Mouse (Mus musculus) frontal cortex, postnatal 36 days (tissue): ENCODE measurements around the gene Atp6v0c.

Experiments used
- DNase-seq, 2 experiments: peaks; one replicate each; pipeline ENCODE4 v3.0.0; 2022; ENCODE audit warnings: low spot score in 2 of 2

The Atp6v0c gene

DNA sequence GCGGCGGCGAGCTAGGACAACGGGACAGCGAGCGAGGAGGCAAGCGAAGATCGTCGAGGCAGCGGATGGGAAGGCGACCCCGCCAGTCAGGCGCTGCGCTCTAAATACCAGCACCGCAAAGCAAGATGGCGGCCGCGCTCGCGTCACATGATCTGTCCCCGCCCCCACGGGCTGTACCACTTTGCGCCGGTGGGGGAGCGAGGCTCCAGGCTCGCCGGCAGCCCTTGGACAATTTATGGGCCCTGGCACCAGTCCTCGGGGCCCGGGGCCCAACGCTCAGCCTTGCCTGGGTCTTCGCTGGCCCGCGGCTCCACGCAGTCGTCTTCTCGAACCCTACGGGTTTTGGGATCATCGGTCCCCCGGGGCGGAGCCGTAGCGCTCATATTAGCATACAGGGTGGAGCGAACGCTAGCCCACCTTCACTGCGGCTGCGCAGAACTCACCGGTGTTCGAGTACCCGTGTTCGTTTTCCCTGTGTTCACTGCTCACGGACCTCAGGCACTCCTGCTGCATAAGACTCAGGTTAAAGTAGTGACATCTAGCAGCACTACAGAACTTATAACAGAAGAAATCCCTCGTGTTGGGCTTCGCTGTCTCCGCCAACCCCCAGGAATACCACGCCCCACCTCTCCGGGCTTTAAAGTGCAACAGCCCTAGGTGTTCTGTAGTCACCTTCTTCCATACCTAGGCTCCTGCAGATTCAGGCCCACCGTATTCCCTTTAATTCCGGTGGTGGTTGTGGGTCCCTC, at the start of gene Atp6v0c:
Gene Atp6v0c, minus strand, starts transcription at position 386 of the 749 bp plus-strand sequence.
- DNase-seq: peak; percentile 97

DNA sequence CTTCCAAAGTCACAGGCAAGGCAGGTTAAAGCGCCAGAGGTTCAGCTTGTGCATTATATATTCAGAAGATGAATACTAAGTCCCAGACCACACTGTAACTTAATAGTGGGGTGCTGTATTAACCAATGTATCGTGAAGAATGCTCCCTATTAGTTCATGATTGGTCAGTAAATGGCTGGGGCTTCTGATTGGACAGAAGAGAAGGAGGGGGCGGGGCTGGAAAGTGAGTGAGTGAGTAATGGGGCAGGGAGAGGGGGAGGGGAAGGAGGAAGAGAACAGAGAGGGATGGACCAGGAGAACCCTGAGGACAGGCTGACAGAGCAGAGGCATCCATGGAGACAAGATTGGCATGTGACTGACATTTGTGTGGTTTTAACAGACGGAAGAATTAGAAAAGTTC, 47.3 kb upstream of the Atp6v0c start:
- DNase-seq: no peak

DNA sequence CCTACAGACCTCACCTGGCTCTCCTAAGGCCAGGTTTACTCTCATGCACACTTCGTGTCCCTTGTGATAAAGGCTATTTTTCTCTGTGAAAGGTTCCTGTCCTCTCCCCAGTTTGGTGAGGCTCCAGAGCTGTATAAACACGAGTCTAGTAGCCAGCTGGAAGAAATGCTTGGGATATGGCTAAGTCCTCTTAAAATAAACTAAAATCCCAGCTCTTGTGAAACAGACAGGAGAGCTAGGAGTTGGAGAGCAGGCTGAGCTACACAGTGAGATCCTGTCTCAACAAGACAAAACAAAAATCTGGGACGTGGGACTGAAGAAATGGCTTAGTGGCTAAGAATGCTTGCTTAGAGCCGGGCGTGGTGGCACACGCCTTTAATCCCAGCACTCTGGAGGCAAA, 43.7 kb upstream of the Atp6v0c start:
- no peak for DNase-seq

DNA sequence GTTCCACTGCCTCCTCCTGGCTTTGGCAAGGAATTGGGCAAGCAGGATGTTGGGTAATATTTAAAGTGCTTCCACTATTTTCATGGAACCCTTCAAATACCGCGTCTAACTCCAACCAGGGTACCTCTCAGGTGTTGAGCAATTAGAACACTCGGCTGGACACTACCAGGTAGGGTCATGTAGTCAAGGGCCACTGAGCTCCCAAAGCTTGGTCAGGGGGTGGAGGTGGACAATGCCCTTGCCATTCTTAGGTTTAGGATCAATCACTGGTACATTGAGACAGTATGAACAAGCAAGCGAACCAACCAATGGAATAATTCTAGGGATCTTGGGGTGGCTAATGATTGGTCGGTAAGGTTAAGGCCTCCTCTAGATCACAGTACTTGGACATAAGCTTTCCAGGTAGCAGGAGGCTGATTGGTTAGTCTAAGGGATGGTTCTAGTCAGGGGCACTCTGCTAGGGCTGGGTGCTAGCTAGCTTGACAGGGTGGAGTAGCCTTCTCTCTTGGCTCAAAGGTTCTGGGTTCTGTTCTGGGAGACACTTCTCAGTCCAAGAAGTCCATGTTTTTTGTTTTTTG, 43.0 kb upstream of the Atp6v0c start:
- no peak for DNase-seq

DNA sequence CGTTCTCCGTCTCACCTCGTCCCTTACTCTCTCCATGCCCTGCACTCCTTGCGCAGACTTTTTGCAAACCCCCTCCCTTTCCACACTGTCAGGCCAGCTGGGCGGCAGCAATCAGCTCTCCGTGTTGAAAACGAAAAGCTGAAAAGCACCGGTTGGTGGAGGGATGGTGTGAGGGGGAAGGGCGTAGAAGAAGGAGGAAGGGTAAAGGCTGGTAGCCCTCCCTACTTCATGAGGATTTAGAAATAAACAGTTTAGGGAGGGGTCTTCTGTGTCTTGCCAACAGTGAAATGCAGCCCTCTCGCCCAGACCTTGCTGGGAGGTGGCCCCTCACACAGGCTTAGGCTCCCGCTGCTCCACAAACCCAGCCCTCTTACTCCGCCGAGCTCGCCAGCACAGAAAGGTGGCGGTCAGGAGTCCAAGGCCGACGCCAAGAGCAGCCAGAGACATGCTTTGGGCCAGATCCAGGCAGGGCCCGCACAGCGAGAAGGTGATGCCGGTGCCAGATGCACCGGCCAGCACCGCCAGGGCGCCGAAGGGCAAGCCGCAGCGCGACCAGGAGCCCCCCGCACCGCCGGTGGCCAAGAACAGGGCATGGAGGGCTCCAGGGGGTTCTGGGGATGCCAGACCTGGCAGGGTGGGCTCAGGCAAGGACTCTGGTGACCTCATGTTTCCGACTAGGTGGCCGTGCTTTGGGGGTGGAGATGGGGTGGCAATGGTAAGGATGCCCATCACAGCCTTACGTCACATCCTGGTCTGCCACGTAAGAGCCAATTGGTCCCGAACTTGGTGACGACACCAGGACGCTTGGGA, 42.3 kb upstream of the Atp6v0c start:
- peak; percentile 84 to 95 for DNase-seq

DNA sequence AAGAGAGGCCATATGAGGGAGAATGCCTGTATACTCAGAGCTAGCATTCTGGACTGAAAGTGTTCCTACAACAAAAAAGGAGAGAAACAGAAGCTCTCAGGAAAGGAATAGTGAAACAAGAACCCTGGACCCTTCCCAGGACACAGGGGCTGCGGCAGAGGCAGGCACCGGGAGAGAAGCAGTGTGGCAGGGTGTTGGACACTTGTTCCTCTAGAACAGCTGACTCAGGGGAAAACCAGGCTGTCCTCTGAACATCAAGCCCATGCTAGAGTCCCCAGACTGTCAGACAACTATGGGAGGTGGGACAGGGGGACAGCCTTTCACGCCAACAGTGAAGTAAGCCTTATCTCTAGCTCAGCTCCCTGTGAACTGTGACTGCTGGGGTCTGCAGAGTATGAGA, 41.1 kb upstream of the Atp6v0c start:
- DNase-seq: no peak

DNA sequence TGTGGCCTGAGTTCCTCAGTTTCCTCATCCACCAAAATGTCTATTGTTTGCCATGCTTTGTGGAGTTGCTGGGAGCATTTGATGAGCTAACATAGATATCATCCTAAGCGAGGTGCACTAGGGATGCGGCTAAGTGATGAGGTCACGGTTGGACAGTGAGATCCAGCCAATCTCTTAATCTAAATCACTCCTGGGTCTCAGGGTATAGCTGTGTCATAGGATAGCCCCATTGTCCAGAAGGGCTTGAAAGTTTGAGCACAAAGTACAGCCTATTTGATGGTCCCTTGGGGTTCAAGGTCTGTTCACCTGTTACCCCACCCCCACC, 40.4 kb upstream of the Atp6v0c start:
- DNase-seq: no peak

DNA sequence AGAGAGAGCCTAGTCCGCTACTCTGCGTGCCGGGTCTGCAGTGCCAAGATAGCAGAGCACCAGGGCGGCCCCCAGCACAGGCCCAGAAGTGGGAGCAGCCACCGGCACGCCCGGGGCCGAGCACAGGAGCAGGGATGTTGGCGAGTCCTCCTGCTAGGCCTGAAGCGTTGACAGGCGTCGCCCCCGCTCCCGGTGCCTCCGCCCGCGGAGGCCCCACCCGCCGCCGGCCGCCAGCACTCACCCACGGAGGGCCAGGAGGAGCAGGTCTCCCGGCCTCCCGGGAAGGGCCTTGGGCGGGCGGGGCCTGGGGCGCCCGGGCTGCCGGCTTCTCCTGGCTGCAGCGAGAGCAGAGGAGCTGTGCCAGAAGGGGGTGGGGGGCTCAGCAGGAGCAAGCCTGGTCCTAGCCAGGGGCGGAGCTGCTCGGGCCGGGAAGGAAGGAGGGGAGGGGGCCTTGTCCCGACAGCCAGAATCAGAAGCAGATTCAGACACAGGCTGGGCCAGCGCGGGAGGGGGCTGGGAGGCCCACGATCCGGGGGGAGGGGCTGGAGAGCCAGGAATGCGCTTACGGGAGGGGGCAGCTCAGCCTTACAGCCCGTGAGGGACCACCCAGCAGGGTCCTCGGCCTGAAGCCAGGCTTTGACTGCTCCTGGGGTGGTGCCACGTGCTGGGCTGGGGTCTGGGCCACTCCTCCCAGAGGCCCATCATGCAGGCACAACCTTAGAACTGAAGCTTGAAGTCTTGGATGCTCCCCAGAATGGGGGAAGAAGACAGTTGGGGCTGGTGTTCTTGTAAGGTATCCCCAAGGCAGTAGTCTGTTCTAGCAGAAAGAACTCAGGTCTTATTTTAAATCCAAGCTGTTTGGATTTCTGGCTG, 39.8 kb upstream of the Atp6v0c start, which contains the start of gene Ntn3:
Gene Ntn3, minus strand, starts transcription at position 489 of the 873 bp plus-strand sequence.
- peak in 1 of 2 experiments; percentile 55 for DNase-seq

DNA sequence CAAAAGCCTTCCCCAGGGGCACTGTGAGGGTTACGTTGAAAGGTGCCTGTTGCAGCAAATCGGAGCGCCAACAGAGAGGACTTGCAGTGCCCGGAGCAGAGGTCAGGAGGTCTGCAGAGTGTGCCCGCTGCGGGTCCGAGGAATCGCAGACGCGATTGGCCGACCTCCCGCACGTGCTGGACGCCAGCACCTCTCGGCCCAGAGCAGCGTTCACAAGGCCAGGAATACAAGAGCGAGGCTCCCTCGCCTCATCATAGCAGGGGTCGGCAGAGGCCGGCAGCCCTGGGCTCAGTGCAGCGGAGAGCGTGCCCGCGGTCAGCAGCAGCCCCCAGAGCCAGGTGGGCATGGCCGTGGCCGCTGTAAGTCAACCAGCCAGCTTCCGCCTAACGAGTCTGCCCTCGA, 39.1 kb upstream of the Atp6v0c start:
- DNase-seq: no peak

DNA sequence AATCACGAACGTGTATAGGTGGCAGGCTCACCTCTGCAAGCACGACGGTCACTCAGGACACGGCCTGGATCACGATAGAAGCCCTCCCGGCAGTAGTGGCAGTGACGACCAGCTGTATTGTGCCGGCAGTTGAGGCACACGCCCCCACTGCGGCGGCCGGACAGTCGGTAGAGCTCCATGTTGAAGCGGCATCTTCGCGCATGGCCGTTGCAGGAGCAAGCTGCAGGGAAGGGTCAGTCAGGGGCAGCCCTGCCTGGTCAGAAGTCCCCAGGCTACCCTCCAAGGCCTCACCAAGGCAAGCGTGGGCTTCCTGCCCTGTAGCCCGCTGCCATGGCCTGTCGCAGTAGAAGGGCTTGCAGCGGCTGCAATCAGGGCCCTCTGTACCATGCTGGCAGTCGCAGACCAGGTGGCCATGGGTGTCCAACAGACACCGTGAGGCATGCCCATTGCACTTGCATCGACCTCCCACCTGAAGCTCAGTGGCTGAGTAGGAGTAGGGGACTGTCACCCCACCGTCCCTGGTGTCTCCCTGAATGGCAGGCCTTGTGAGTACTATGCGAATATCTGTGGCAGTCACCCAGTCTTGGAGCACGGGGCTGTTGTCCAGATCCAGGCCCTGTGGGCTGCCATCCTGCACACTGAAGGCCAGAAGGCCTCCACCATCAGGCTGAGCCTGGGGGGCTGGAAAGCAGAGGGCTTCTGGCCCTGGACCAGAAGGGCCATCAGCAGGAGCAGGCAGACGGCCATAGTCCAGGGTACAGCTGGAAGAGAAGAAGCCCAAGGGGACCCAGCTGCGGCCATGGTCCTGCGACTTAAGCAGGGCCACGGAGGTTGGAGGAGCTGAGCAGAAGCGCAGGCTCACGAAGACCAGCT, 38.5 kb upstream of the Atp6v0c start:
- no peak for DNase-seq

DNA sequence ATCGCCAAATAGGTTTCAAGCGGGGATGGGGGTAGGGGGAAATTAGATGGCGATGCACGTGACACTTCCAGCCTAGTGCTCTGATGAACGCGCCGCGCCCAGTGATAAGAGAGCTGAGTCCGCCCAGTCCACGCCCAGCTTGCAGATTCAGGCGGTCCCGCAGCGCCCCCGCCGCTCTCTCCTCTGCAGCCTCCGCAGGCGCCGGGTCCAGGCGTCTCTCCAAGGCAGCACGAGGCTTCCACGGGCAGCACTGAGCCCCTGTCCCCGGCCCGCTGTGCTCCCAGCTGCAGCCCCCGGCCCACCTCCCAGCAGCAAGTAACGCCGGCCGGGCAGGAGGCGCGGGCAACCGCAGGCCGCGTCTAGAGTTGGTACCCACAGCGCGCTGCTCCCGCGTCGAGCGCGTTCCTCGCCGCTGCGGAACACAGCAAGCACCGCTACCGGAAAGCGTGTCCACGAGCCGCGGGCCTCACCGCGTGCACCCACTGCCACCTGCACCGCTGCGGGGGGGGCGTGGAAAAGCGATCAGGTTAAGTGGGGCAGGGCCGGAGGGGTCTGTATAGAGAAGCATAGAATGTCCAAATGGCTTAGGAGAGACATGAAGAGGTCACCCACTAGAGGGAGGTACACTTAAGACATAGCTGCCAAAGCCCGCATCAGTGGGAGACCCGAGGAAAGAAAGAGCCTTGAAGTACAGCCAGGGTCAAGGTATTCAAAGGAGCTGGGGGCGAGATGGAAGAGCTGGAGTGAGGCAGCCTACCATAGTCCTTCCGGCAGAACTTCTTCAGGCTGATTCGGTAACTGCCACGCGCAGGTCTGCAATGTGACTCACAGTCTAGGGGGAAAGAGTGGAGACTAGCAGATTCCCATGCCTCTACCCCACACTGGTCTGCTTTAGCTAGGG, 37.2 kb upstream of the Atp6v0c start:
- peak; percentile 80 for DNase-seq

DNA sequence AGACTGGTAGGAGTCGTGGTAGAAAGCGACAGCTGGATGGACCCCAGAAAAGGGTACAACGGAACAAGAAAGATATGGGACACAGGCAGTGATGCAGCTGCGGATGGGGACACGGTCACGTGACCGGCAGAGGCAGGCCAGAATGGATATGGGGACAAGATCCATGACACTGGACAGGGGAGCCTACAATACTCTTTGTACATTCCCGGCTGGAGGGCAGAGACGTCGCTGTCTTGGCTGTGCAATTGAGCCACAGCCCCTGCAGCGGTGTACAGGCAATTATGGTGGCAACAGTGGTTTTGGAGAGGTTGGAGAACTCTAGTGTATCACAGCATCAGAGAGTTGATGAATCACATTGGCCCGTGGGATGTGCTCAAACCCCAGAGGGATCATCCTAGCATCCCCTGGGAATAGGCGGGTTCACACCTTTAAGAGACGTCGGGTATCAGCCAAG, 36.4 kb upstream of the Atp6v0c start:
- peak in 1 of 2 experiments; percentile 50 for DNase-seq

DNA sequence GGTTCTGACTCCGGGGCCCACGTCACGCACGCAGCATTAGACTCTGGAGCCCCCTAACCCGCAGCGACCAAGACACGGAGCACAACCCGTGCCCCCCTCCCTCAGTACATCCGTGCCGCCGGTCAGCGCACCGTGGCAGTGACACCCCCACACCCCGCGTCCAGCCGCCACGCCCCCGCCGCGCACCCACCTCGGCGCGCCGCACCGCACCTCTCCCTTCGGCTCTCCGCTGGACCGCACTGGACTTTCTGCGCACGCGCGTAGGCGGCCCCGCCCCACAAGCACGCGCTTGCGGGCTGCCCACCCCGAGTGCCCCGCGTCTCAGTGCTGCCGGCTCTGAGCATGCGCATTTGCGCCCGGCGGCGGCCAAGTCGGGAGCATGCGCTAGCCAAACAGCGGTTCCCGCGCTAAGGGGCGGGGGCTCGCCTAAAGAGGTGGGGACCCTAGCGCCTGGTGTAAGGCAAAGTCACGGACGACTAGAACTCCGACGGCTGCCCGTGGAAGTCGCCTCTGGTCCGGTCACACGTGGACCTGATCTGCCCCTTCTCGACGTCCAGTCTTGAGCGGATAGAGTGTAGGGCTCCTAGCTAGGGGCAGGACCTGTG, 35.9 kb upstream of the Atp6v0c start, which contains the start of gene Tbc1d24:
Gene Tbc1d24, minus strand, starts transcription at position 279 of the 605 bp plus-strand sequence.
- peak; percentile 95 to 96 for DNase-seq

DNA sequence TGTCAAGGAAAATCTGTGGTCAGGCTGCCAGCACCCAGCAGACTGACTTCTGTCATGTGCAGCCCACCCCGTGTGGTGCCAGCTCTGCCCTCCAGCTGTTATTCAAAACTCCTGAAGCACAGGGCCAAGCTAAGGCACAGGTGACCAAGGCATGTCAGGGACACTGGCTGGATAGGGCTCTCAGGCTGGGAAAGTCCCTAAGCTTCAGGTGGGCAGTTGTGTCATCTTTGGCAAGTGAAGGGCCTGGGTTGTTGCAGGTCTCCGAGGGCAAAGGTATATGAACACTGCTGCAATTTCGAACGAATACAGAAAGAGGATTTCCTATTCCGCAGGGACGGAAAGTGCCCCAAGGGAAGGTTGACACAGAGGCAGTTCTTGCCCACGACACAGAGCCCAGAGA, 35.3 kb upstream of the Atp6v0c start:
- no peak for DNase-seq

DNA sequence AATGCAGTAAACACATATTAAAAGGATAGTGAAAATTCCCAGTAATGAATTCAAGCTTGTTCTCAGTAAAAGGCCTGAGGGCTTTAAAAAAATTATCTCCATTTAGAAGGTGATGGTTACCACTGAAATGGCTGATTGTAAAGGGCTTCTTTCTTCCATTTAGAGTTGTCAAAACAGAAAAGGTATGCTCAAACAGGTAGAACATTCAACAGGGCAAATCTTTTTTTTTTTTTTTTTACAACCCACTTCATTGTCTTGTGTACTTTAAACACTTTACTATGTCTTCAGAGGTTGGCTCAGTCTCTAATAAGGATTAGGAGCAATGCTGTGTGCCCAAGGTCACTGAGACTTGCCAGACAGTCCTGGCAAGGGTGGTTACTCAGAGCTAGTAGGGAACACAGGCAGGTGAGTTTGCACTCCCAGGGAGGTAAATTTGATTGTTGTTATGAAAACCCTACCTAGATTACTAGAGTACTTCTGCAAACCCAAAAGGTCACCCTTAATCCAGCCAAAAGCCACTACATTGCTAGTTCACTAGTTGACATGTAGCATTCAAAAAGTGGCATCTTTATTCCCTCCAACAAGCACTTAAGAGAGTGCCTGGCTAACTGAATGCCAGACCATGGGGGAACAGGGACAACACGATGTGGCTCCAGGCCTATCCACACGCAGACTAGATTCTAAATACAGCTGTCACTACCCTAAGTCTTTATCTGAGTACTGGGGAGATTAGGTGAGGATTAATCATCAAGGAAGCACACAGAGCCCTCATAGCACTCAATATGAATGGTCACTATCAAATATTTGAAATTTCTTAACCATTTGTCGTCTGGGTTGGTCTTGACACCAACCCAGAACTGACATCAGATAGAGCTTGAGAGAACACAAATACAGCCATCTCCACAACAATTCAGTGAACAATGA, 34.4 kb upstream of the Atp6v0c start:
- DNase-seq: no peak

DNA sequence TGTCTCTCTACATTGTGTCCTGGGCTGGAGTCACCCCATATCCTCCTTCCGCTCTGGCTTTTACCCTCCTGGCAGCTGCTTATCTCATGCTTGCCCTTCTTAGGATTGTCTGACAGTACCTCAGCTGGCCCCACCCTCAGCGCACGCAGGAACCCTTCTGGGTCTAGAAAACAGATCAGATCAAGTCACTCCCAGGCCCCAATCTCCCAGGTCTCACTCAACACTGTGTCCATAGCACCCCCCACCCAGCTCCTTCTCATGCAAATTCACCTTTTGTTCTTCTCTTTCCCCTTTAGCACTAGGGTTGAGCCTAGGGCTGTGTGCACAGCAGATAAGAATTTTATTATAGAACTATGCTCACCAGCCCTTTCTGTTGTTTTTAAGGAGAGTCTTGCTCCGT, 33.6 kb upstream of the Atp6v0c start:
- no peak for DNase-seq

DNA sequence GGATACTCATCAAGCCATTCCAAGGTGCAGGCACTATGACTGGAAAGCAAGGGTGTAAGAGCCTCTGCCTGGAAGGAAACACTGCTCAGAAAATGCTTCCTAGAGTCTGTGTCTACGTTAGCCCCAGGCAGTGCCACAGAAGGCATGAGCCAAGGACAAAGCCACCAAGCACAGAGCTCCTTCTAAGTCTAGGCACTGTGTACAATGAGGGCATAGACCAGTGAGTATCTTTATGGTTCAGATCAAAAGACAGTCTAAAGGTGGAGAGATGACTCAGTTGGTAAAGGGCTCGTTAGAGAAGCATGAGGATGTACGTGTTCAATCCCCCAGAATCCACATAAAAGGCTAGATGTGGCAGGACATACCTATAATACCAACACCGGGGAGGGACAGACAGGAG, 31.6 kb upstream of the Atp6v0c start:
- no peak for DNase-seq

DNA sequence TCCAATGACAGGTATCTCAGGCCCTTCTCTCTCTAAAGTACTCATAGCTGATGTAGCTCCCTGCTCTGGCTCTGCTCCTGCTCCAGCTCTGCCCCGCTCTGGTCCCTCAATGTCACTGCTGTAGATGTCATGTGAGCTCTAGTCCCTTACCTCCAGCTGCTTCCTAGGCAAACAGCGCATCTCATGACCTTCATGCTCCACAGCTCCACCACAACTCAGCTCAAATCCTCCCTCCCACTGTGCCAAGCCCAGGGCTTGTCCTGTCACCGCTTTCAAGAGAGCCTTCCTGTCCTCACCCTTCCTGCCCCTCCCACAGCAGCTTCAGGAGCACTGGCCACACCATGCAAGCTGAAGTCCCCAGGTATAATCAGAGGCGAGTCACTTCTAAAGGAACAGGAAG, 30.2 kb upstream of the Atp6v0c start:
- no peak for DNase-seq
